Mouse (Mus musculus) lung, adult 2 months (tissue): Measurements from ENCODE around the gene Larp1b.

Source experiments
- CTCF ChIP-seq: fragments of 200-500 bp; IDR thresholded peaks from 2 replicates; pipeline ENCODE4 v1.5.1; 2011; ENCODE audit warnings: mild to moderate bottlenecking, low read length, control low read depth; ENCODE audit not compliant: insufficient read depth
- POLR2A ChIP-seq: fragments of 200-500 bp; IDR thresholded peaks from 2 replicates; pipeline ENCODE4 v1.6.1; 2011; ENCODE audit warnings: low read depth, mild to moderate bottlenecking, control low read depth, low read length, borderline replicate concordance; ENCODE audit errors: extremely low read depth

DNA sequence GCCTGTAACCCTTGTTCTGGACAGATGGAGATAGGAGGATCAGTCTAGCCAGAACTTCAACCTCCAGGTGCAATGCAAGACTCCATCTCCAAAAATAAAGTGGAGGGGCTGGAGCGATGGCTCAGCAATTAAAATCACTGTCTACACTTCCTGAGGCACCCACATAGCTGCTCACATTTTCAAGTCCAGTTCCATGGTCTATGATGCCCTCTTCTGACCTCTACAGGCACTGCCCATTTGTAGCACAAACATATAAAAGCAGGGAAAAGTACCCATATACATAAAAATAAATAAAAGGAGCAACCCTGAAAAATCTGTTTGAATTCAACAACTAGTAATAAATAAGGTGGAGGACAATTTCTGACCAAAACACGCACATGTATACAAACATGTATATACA is 39.1 kb downstream of the Larp1b start:
- 0 out of 2 replicates have a peak, but pooled peaks have one; percentile 24 for TF ChIP-seq CTCF
- no peak for TF ChIP-seq POLR2A
